Mouse (Mus musculus) layer of hippocampus, postnatal 10 days (tissue): ENCODE data around the gene Myl3. TPM values are rescaled to one million over a fixed set of nuclear protein-coding genes. Genes with fewer than 3 reads are reported as not detected.

Source experiments
- DNase-seq, 2 experiments: peaks; one replicate each; pipeline ENCODE4 v3.0.0; 2021; ENCODE audit warnings: low spot score in 2 of 2
- long read RNA-seq: library from polyadenylated mRNA; stranded (forward); transcript quantifications from one replicate; pipeline ENCODE4 v2.0.0, GENCODE M21; 2023
- total RNA-seq, 2 experiments: library from RNA; stranded (reverse); gene quantifications; 2 replicates each; pipeline ENCODE4 v1.2.3; 2021

Gene Myl3
- total RNA-seq = under 1 TPM; 0.49 to 0.75 TPM
- long read RNA-seq, partial matches to known transcripts = 0 of 1 reads
- long read RNA-seq, other reads (novel, unspliced or antisense) = 1 of 1 reads

GRCm38 (mm10) chr9:110741711-110742294 is at the start of gene Myl3:
Gene Myl3 (plus strand): TSS chr9:110741861.
- no peak for DNase-seq

GRCm38 (mm10) chr9:110695165-110695755 is 46.4 kb upstream of the Myl3 start:
- no peak for DNase-seq

- no peak for DNase-seq
Observed at GRCm38 (mm10) chr9:110696427-110696826, 45.2 kb upstream of the Myl3 start.

GRCm38 (mm10) chr9:110697465-110697864 is 44.2 kb upstream of the Myl3 start:
- no peak for DNase-seq

GRCm38 (mm10) chr9:110699574-110699973 is 42.1 kb upstream of the Myl3 start:
- no peak for DNase-seq

- DNase-seq = no peak
Observed at GRCm38 (mm10) chr9:110701114-110702032, 40.3 kb upstream of the Myl3 start.

GRCm38 (mm10) chr9:110702848-110703247 is 38.8 kb upstream of the Myl3 start:
- no peak for DNase-seq

GRCm38 (mm10) chr9:110703951-110704350 is 37.7 kb upstream of the Myl3 start:
- DNase-seq = no peak

- no peak for DNase-seq
Observed at GRCm38 (mm10) chr9:110706784-110707183, 34.9 kb upstream of the Myl3 start.

- peak; percentile 80 to 81 for DNase-seq
Observed at GRCm38 (mm10) chr9:110709640-110710258, 31.9 kb upstream of the Myl3 start.

- DNase-seq = no peak
Observed at GRCm38 (mm10) chr9:110711532-110711931, 30.1 kb upstream of the Myl3 start.

- no peak for DNase-seq
Observed at GRCm38 (mm10) chr9:110711996-110712395, 29.7 kb upstream of the Myl3 start.

- DNase-seq = no peak
Observed at GRCm38 (mm10) chr9:110712545-110712944, 29.1 kb upstream of the Myl3 start.

GRCm38 (mm10) chr9:110713389-110713788 is 28.3 kb upstream of the Myl3 start:
- DNase-seq = no peak

- DNase-seq = no peak
Observed at GRCm38 (mm10) chr9:110715426-110715825, 26.2 kb upstream of the Myl3 start.

- DNase-seq = peak; percentile 73 to 80
Observed at GRCm38 (mm10) chr9:110716775-110717174, 24.9 kb upstream of the Myl3 start.

- no peak for DNase-seq
Observed at GRCm38 (mm10) chr9:110718071-110718470, 23.6 kb upstream of the Myl3 start.

- no peak for DNase-seq
Observed at GRCm38 (mm10) chr9:110718810-110719209, 22.9 kb upstream of the Myl3 start.

- no peak for DNase-seq
Observed at GRCm38 (mm10) chr9:110719977-110720376, 21.7 kb upstream of the Myl3 start.

GRCm38 (mm10) chr9:110722060-110722459 is 19.6 kb upstream of the Myl3 start:
- no peak for DNase-seq

- DNase-seq = peak; percentile 58 to 69
Observed at GRCm38 (mm10) chr9:110725721-110726135, 15.9 kb upstream of the Myl3 start.
